Mouse (Mus musculus) stomach, postnatal 0 days (tissue): ENCODE measurements around the gene Myh3.

Experiments
- CTCF ChIP-seq: IDR thresholded peaks from 2 replicates; pipeline ENCODE4 v1.5.1; 2016; ENCODE audit warnings: antibody characterized with exemption, low read depth, mild to moderate bottlenecking, moderate library complexity
- EP300 ChIP-seq: optimal IDR thresholded peaks from 2 replicates; pipeline ENCODE3; 2016; ENCODE audit warnings: antibody characterized with exemption

- TF ChIP-seq EP300 (no peak), CTCF (no peak)
These were observed 69.3 kb downstream of the Myh3 start for GRCm38 (mm10) chr11:67147283-67147921.
